Mouse (Mus musculus): Measurements from ENCODE around the gene Dnm3. TPM values are rescaled to one million over a fixed set of nuclear protein-coding genes. Genes with fewer than 3 reads are reported as not detected.
A peak's percentile ranks its signal among the peaks of the same experiment; 100 is the strongest.

The Dnm3 gene
- polyA plus RNA-seq, 1 experiment from 2014 or later = 27.7 TPM

DNA sequence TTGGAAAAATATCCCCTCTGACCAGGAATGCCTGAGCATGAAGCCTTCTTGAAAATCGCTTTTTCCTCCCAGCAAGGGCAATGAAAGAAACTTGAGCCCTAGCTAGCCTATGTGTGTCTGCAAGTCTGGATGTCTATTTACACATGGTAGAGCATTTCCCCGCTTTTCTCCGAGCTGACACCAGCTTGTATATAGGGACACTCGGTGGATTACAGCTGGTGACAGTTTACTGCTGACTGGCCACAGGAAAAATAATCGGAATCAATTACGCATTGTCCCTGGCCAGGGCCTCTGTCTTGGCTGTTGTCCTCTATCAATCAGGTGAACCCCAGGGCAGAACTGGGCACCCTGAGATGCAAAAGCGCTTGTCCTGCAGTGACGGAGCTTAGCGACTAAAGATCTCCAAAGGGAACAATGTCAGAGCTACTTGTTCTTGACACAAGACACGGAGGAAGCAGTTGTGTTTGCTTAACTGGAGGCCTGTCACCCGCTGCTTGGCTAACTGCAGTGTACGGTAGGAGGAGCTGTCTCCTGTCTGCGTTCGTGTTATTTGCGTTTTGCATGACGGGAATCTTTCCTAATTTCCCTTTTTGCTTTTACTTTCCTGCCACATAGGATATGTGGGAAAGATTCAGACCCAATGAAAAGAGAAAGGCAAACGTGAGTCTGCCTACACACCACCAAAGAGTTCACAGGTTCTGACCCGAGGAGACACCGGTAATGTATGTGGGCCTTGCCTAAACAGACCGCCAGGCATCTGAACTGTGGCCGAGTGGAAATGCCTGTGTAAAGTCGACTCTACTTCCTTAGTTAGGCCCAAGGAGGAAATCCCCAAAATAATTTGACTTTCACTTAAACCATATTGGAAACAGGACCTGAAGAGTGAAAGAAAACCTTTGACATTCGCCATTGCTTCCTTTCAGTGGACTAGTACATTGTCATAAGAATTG lies 472.7 kb downstream of the Dnm3 start:
- Histone ChIP-seq H3K4me2 (peak overlapping the region; percentile 49), H3K27me3 (no peaks in the 10 kb centered on the region), H3K9ac (peak overlapping the region; percentile 69), H3K36me3 (no peaks in the 10 kb centered on the region), H3K4me1 (peaks cover 83% of the 10 kb centered on the region), H3K4me3 (peak overlapping the region; percentile 14), H3K27ac (peak overlapping the region; percentile 99), H3K9me3 (no peaks in the 10 kb centered on the region)
- ATAC-seq (ENCODE audit: insufficient number of reproducible peaks, insufficient read depth, low FRiP score, low TSS enrichment, low read depth) = no peak
- 28% methylated on average over 23 of the region's 23 CpGs for WGBS

GRCm38 (mm10) chr1:162004518-162004780 lies 473.4 kb downstream of the Dnm3 start:
- peak overlapping the region; percentile 49 for H3K4me2 ChIP-seq
- no peak for ATAC-seq (ENCODE audit: insufficient number of reproducible peaks, insufficient read depth, low FRiP score, low TSS enrichment, low read depth)
- no peaks in the 10 kb centered on the region for H3K27me3 ChIP-seq
- no peaks in the 10 kb centered on the region for H3K9me3 ChIP-seq
- peaks cover 83% of the 10 kb centered on the region for H3K4me1 ChIP-seq
- 0 out of 2 replicates have a peak overlapping the region, but pooled peaks have one; percentile 14 for H3K4me3 ChIP-seq
- peak overlapping the region; percentile 69 for H3K9ac ChIP-seq
- peak overlapping the region; percentile 99 for H3K27ac ChIP-seq
- 15% methylated on average over 7 of the region's 7 CpGs for WGBS
- H3K36me3 ChIP-seq = no peaks in the 10 kb centered on the region

DNA sequence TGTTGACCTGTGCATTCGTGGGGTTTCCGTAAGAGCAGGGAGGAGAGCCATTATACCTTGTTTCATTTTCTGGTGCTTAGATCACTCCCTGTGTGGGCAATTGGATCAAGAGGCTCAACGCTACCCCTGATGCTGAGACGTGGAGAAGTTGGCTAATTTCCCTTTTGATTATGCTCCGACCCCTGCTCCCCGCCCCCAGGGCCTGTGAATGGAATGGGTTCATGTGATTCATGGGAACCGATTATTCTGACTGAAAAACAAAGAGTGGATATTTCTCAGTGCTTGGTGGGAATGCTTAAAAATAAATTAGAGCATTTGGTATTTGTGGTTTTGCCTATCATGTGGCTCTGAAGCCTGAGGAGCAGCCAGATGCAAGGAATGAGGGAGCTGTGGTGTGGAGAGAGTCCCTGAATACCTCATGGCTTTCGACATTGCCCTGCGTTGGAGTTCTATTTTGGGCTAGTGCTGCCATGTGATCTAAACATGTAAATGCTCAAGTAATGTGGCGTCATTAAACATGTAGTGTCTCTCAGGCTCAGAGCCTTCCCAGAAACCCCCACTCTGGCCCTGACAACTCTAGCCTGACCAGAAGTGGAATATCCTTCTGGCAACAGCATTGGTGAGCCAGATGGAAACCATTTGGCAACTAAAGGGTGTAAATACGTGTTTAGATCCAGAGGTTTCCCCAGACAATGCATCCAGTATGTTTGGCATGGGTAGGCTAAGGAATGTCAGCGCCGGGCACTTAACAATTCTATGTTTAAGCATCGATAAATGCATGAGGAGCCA lies 473.9 kb downstream of the Dnm3 start:
- Histone ChIP-seq H3K27me3 (no peaks in the 10 kb centered on the region), H3K4me3 (0 out of 2 replicates have a peak overlapping the region, but pooled peaks have one; percentile 14), H3K9ac (peak overlapping the region; percentile 69), H3K27ac (peak overlapping the region; percentile 99), H3K4me2 (peak overlapping the region; percentile 49), H3K36me3 (no peaks in the 10 kb centered on the region), H3K9me3 (no peaks in the 10 kb centered on the region), H3K4me1 (peaks cover 83% of the 10 kb centered on the region)
- 24% methylated on average over 14 of the region's 14 CpGs for WGBS
- ATAC-seq (ENCODE audit: insufficient number of reproducible peaks, insufficient read depth, low FRiP score, low TSS enrichment, low read depth) = peak; percentile 35

- Histone ChIP-seq H3K27me3 (no peaks in the 10 kb centered on the region), H3K4me3 (no peak overlapping the region), H3K36me3 (no peaks in the 10 kb centered on the region), H3K4me1 (peaks cover 60% of the 10 kb centered on the region), H3K27ac (peak overlapping the region; percentile 96), H3K9me3 (no peaks in the 10 kb centered on the region), H3K4me2 (no peak overlapping the region), H3K9ac (no peak overlapping the region; the same call in 1 of the 2 replicates)
- no peak for ATAC-seq (ENCODE audit: insufficient number of reproducible peaks, insufficient read depth, low FRiP score, low TSS enrichment, low read depth)
- WGBS = 31% methylated on average over 8 of the region's 8 CpGs
Measured at GRCm38 (mm10) chr1:162001328-162001727, 476.5 kb downstream of the Dnm3 start.

- H3K27ac ChIP-seq = peak overlapping the region; percentile 96
- peaks cover 49% of the 10 kb centered on the region for H3K4me1 ChIP-seq
- H3K36me3 ChIP-seq = no peaks in the 10 kb centered on the region
- H3K4me2 ChIP-seq = peak overlapping the region; percentile 34; the same call in 1 of the 2 replicates
- H3K27me3 ChIP-seq = no peaks in the 10 kb centered on the region
- WGBS = 1% methylated on average over 4 of the region's 4 CpGs
- H3K9me3 ChIP-seq = no peaks in the 10 kb centered on the region
- H3K9ac ChIP-seq = peak overlapping the region; percentile 38; the same call in 1 of the 2 replicates
- H3K4me3 ChIP-seq = no peak overlapping the region
- peak; percentile 50; the same call in 1 of the 2 replicates for ATAC-seq (ENCODE audit: insufficient number of reproducible peaks, insufficient read depth, low FRiP score, low TSS enrichment, low read depth)
Measured at GRCm38 (mm10) chr1:161999882-162000371, 477.9 kb downstream of the Dnm3 start.

DNA sequence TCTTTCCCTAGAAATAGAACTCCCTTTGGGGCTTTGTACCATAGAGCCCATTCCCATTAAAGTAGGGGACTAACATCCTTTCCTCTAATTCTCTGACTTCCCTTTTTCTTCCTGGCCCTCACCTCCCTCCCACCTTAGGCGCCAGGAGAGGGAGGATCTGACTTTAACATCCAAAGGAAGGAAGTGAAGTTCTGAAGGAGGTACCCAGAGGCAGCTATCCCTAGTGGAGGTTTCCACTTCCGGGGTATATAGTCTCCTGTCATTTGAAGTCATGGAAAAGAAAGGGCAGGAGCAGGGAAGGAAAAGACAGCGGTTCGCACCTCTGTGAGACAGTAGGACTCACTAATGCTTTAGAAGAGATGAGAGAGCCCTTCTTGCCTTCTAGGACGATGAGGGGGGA lies 478.5 kb downstream of the Dnm3 start:
- H3K9ac ChIP-seq = peak overlapping the region; percentile 38; the same call in 1 of the 2 replicates
- WGBS = 23% methylated on average over 5 of the region's 5 CpGs
- H3K27ac ChIP-seq = peak overlapping the region; percentile 96
- H3K4me2 ChIP-seq = peak overlapping the region; percentile 34; the same call in 1 of the 2 replicates
- H3K9me3 ChIP-seq = no peaks in the 10 kb centered on the region
- no peak for ATAC-seq (ENCODE audit: insufficient number of reproducible peaks, insufficient read depth, low FRiP score, low TSS enrichment, low read depth)
- no peaks in the 10 kb centered on the region for H3K36me3 ChIP-seq
- no peaks in the 10 kb centered on the region for H3K27me3 ChIP-seq
- no peak overlapping the region for H3K4me3 ChIP-seq
- peaks cover 43% of the 10 kb centered on the region for H3K4me1 ChIP-seq

GRCm38 (mm10) chr1:161998781-161999180 lies 479.1 kb downstream of the Dnm3 start:
- Histone ChIP-seq H3K9me3 (no peaks in the 10 kb centered on the region), H3K4me3 (no peak overlapping the region), H3K9ac (no peak overlapping the region), H3K27me3 (no peaks in the 10 kb centered on the region), H3K4me1 (peaks cover 37% of the 10 kb centered on the region), H3K4me2 (no peak overlapping the region), H3K27ac (peak overlapping the region; percentile 96), H3K36me3 (no peaks in the 10 kb centered on the region)
- 72% methylated on average over 4 of the region's 4 CpGs for WGBS
- ATAC-seq (ENCODE audit: insufficient number of reproducible peaks, insufficient read depth, low FRiP score, low TSS enrichment, low read depth) = no peak

DNA sequence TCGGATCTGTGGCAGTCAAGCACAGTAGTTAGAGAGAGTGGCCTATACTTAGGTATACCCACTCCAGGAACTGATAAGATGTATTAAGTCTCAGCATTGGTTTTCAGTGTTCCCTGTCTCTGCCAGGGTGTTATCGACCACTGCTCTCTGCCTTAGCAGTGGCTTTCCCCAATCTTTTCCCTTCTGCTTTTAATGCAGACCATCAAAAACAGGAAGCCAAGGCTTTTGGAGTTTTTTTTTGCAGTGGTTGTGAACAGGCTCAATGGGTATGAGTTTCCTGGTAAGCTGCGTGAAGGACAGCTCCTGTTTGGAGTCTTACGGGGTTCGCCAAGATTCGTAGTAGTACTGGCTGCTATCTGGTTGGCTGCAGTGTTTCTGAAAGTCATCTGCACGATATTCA lies 485.4 kb downstream of the Dnm3 start:
- H3K4me2 ChIP-seq = no peak overlapping the region
- no peak overlapping the region for H3K9ac ChIP-seq
- ATAC-seq (ENCODE audit: insufficient number of reproducible peaks, insufficient read depth, low FRiP score, low TSS enrichment, low read depth) = no peak
- H3K9me3 ChIP-seq = no peaks in the 10 kb centered on the region
- no peaks in the 10 kb centered on the region for H3K27me3 ChIP-seq
- no peak overlapping the region for H3K4me3 ChIP-seq
- no peak overlapping the region for H3K27ac ChIP-seq
- H3K36me3 ChIP-seq = no peaks in the 10 kb centered on the region
- 0 out of 2 replicates have a peak, but pooled peaks cover 4% of the 10 kb centered on the region for H3K4me1 ChIP-seq
- WGBS = 82% methylated on average over 7 of the region's 7 CpGs

- WGBS = 96% methylated on average over 11 of the region's 11 CpGs
- 0 out of 2 replicates have a peak, but pooled peaks cover 4% of the 10 kb centered on the region for H3K4me1 ChIP-seq
Measured at GRCm38 (mm10) chr1:161991846-161992245, 486.0 kb downstream of the Dnm3 start.

DNA sequence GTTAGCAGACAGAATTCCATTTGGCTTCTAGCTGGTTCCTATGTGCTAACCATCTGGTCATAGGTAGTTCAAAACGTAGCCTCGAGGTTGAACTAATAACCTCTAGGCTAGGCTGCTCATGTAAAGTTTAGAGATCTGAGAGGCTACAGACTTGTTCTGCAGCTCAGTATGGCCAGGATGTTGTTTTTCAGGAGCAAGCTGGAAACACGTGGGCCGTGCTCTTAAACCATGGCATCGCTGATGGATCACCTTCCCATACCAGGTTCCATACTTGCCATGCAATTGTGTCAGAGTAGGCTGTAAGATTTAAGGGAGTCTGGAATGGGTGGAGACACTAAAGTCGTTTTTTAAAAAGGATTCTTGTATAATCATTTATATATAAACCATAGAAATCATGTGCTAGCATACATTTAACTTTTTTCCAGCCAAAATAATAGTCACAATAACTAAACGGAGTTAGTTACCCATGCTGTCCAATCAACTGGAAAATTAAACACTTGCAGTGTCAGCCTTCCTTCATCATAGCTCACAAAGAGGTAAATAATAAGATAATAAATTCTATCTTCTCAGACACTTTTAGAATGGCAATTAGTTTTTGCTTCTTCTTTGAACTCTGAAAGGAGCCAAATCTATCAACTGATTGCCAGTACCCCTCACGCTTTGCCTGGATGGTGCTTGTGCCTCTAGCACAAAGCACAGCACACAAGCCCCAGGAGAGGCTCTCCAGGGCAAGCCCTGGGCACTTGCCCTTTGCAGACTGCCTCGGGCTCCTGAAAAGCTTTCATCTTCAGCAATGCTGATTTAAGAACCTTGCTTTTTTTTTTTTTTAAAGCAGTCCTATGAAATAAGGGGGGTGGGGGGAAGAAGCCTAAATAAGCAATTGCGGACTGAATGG lies 486.9 kb downstream of the Dnm3 start:
- 0 out of 2 replicates have a peak, but pooled peaks cover 4% of the 10 kb centered on the region for H3K4me1 ChIP-seq
- ATAC-seq (ENCODE audit: insufficient number of reproducible peaks, insufficient read depth, low FRiP score, low TSS enrichment, low read depth) = no peak
- no peak overlapping the region for H3K4me3 ChIP-seq
- H3K27ac ChIP-seq = 0 out of 2 replicates have a peak overlapping the region, but pooled peaks have one; percentile 34
- H3K9me3 ChIP-seq = no peaks in the 10 kb centered on the region
- 61% methylated on average over 10 of the region's 10 CpGs for WGBS
- H3K9ac ChIP-seq = no peak overlapping the region
- H3K4me2 ChIP-seq = no peak overlapping the region
- H3K27me3 ChIP-seq = no peaks in the 10 kb centered on the region
- H3K36me3 ChIP-seq = no peaks in the 10 kb centered on the region

More at GRCm38 (mm10) chr1:161991846-161992245, 486.0 kb downstream of the Dnm3 start:
- Histone ChIP-seq H3K4me3 (no peak overlapping the region), H3K4me2 (no peak overlapping the region), H3K9ac (no peak overlapping the region), H3K9me3 (no peaks in the 10 kb centered on the region), H3K27ac (no peak overlapping the region), H3K27me3 (no peaks in the 10 kb centered on the region), H3K36me3 (no peaks in the 10 kb centered on the region)
- ATAC-seq (ENCODE audit: insufficient number of reproducible peaks, insufficient read depth, low FRiP score, low TSS enrichment, low read depth) = no peak
